Mouse (Mus musculus) WW6 (cell line): ENCODE data around the gene Unc5b.

ENCODE experiments used
- DNase-seq: peaks from one replicate; pipeline ENCODE4 v3.0.0-alpha.2; 2013; ENCODE audit warnings: low read depth, low spot score

The Unc5b gene

DNA sequence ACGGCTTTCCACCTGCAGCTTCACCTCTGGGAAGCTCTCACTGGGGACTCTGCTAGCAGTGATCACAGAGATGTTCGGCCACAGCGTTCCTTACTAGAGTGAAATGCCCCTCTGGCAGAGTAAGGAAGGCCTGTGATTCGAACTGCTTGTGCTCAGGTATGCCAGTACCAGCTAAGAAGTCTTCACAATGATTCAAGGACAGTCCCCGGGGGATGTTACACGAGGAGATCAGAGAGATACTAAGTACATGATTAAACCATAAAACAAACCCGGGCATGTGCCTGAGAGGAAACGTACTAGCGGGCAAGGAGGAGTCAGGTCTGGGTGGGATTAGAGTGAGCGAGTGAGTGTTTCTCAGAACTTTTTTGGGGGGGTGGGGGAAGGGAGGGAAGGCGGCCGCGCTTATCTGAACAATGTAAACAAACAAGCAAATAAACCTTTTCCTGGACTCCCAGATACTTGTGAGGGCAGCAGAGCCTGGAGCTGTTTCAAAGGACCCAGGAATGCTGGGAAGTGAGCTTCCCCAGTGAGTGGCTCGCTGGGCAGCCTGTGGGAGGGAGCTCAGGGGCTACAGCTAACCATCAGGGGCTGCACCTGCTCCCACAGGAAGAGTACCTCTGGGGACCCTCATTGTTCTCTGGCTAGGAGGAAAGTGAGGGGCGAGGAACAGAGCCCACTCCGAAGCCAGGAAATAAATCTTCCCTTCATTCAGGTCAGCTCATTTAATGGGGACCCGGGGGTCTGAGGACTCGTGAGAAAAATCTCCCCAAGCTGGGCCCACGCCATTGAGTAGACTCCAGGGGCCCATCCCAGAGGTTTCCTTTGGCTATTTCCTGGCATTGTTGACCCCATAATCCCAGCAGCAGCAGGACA, 30.9 kb downstream of the Unc5b start:
- no peak for DNase-seq

DNA sequence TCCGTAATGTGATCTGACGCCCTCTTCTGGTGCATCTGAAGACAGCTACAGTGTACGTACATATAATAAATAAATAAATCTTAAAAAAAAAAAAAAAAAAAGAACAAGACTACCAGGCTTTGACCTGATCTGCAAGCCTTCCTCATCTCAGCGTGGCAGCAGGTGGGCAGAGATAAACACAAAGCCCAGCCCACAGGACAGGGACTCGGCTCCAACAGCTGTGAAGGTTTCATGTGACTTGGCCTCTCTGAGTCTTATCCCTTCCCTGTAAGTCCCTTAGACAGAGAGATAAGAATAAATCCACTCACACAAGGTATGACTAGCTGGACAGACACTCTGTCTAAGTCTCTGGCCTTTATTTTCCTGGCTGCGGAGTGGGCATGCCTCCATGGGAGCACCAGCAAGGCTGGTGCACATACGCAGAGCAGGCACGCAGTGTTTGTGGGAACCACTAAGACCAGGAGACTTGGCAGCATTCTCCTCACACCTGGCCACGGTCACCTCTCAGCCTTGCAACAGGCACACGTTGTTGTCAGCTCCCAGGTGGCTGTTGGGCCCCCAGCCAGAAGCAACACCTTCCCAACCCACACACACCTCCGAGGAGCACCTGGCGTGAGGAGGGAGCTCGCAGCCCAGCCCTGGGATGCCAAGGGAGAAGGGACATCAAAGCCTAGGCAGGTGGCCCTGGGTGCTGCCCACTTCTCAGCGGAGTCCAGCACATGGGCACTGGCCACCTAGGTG, 33.5 kb downstream of the Unc5b start:
- DNase-seq = no peak

DNA sequence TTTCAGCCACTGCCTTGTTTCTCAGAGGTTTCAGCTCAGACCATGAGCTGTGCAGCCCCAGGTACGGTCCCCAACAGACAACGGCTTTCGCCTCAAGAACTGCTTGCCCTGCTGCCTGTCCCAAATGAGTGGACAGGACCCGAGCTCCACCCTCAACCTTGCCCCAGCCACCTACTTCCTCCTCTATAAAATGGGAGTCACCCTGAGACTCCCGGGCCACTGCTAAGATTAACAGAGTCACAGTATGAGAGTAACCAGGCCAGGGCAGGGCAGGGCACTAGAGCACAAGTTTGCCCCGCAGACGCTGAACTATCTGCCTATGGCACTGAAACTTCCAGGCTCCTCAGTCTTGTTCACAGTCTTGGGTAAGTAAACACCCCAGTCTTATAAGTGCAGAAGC, 34.9 kb downstream of the Unc5b start:
- DNase-seq = no peak

DNA sequence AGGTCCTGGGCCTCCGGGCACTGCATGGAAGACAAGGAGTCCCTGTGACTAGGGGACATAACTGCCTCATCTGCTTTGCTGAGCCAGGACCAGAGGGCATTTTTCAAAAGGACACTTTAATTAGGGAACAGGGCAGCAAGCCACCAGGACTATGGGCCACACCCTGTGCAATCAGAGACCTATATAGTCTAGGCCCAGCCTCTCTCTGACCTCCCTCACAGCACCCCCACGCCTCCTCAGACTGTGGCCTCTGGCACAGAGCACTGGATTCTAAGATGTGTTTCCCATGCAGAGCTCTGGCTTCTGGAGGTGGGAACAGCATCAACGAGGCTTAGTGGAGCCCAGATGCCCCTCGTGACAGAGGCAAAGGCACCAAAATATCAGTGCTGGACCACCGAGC, 35.4 kb downstream of the Unc5b start:
- DNase-seq = no peak

DNA sequence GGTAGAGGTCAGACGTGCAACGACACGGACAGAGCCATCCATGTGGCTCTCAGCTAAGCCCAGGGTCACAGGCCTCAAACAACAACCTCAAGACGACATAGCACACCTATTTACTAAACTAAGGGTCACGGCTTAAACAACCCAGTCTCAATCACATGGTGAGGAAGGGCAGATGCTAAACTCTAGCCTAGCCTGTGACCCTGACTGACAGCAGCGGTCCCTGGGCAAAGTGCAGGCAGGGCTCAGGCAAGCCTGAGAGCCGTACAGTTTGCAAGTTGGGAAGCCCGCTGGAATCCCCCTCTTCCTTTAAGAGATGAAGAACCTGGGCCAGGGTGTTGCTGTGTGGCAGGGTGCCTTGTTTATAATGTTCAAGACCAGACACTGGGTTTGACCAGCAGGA, 36.6 kb downstream of the Unc5b start:
- DNase-seq = no peak

DNA sequence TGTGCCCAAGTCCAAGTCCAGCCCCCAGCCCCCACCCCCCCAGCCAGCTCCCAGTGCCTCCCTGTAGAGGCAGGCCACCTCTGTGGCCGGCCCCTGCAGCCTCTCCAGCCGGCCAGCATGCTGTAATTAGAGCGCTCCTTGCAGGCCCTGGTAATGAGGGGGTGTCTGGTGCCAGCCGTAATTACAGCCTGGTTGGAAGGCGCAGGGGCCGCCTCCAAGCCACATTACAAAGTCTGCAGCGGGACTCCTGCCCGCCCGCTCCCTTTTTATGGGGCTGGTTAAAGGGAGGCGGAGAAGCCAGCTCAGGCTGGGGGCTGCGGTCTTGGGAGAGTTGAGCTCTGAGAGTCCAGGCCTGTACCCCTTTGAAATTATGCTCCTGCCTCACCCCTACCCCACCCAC, 37.0 kb downstream of the Unc5b start:
- no peak for DNase-seq

DNA sequence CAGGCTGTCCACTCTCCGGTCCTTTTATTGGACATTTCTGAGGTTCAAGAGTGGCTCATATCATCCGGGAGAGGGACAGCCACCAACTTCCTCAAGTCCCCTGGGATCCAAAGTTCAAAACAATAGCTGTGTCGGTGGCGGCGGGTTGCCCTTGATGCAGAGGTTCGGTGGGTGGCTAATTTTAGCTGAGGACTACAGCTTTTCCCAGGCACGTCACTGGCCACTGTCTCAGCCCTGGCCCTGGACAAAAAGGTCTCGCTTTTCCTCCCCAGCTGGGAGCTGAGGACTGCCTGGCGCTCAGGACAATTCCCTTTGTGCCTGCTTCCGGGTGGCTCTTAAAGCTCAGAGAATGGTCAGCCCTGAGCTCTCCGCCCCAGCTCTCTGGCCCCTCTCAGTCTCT, 38.5 kb downstream of the Unc5b start:
- no peak for DNase-seq

DNA sequence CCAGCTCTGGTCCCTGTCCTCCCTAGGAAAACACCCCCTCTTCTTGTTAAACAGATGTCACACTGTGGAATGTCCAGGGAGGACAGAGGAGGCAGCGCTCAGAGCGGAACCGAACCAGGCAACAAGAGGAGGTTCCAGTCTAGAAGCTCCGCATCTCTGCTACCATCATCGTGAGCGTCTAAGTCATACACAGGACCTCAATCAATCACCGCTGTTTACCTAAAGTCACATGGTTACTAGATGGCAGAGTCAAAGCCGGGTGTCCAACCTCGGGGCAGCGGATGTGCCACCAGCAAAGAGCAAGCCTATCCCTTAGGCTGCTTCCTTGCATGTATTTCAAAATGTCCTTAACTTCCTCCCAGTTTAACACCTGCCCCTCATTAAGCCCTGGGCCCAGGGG, 39.0 kb downstream of the Unc5b start:
- DNase-seq = no peak

DNA sequence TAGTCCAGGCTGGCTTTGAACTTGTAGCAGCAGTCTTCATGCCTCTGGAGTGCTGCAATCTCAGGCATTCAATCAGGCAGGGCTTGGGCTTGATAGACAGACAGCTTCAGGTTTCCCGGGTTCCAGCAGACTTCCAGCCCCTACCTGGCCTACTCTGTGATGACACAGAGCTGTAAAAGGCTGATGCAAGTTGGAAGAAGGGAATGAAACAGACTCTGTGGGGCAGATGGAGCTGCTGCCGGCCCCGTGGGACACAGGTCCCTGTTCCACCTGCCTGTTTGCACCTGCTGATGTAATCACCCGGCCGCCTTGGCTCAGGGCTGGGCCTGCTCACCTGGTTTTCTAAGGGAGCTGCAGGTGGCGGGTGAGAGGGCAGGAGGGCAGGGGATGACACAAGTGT, 40.5 kb downstream of the Unc5b start:
- DNase-seq = no peak

DNA sequence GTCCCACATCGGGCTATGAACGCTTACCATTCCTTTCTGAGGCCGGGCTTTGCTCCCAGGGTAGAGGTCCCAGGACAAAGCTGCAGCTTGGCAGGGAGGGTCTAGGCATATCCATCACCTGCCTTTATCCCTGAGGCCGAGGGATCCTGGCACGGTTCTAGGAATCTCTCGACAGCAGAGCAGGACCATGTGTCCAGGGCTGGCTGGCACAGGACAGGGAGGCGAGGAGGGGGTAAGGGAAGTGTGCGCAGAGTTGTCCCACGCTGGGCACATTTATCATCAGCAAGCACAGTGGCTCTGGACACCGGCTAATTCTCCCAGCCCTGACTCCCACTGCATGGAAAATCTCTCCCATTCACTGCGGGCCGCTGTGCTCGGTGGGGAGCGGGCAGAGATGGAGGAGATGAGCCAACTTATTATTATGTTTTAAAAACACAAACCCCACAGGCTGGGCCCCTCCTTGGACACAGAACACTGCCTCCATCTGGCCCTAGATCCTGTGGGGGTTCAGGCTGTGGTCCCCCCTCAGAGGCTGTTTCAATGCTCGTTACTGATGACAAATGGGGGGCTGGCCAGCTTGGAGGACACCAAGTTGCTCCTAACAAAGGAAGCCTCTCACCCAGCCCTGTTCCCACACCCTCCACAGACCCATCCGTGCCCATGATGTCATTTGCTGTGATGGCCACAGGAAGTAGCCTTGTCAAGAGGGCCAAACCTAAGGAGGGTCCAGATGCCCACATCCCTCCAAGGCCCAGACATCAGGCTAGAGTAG, 43.9 kb downstream of the Unc5b start:
- DNase-seq = no peak

DNA sequence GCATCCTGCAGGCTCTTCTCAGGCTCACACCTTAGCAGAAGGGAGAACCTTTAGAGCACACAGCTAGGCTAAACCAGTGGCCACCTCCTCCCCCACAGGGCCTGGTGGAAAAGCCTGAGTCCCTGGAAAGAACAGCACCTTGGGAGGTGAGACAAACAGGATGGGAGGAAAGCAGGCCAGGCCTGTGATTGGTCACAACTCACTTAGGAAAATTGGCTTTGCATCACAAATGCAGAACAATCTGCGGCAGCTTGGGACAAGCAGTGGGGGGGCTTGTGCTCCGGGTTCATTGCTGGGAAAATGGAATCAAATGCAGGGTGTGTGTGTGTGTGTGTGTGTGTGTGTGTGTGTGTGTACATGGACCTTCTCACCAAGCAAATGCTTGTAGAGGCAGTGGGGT, 47.8 kb downstream of the Unc5b start:
- no peak for DNase-seq

DNA sequence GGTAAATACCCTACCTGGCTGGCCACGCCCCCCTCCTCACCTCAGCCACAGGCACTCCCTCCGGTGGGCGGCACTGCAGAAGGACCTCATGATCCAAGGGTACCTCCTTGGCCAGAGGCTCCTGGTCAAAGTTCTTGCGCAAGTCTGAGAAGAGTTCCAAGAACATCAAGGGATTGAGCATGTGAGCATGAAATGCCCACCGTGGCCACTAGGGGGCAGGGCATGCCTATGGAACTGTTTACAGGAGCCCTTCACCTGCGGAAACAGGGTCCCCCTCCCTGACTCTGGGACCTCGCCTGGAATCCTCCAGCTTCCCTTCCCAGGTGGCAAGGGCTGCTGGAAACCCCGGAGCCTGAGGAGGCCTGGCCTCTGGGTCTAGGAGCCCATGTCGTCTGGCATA, 51.8 kb downstream of the Unc5b start:
- DNase-seq = peak; percentile 71

DNA sequence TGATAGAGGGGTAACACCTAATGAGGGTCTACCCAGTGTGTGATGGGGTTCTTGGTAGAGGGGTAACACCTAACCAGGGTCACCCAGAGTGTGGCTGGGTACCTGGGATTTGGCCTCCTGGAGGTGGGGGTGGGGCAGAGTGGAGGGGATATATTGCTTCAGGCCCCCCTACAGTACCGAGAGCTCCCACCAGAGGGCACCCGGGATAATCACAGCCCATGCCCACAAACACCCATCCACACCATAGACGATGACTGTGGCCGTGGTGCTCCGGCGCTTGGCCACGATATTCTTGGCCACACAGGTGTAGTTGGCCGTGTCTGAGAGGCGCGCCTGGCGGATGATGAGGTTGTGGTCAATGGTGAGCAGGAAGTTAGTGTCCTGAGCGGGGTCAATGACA, 52.8 kb downstream of the Unc5b start:
- no peak for DNase-seq

DNA sequence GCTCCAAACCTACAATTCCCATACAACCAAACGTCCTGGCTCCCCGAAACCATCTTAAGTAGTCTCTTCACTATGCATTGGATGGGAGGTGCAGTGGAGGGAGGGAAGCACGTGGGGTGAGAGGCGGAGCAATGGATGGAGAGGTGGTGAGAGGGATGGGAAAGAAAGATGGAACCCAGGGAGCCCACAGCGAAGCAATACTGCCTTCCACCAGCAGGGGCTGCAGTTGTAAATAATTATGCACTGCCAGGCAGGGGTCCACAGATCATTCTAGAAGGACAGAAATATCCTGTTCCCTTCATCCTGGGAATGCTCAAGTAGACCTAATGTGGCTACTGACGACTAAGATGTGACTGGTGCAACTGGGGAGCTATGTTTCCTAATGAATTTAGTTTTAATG, 55.9 kb downstream of the Unc5b start:
- no peak for DNase-seq

DNA sequence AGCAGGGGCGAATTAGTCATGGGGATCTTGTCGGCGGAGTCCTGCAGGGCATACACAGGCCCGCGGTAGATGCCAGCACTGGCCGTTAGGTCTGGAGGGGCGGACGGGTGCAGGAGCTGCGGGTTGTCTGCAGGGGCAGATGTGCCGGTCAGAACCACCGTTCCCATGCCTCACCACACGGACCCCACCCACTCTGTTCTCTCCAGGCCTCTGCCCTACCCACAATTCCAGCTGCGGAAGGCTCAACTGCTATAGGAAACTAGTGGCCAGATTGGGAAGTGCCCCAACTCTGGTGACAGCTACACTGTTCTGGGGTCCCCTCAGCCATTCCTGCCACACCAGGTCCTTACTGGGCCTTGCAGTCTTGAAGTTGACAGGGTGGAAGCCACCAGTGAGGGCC, 56.8 kb downstream of the Unc5b start:
- DNase-seq = no peak

DNA sequence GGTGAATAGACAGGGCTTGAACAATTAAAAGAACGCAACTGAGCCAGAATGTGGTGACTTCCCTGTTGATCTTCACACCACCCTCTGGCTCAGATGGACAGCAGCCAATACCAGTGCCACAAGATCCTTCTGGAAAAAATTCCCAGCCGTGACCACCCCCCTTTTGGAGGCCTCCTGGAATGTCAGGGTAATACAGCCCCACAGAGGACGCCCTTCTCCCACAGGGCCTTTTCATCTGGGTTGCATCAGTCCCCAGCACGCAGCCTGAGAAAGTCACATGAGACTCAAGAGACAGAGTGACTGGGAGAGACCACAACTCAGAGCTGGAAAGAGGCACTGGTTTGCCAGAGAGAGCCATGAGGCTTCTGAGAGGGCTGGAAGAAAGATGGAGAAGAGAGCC, 60.5 kb downstream of the Unc5b start:
- no peak for DNase-seq

DNA sequence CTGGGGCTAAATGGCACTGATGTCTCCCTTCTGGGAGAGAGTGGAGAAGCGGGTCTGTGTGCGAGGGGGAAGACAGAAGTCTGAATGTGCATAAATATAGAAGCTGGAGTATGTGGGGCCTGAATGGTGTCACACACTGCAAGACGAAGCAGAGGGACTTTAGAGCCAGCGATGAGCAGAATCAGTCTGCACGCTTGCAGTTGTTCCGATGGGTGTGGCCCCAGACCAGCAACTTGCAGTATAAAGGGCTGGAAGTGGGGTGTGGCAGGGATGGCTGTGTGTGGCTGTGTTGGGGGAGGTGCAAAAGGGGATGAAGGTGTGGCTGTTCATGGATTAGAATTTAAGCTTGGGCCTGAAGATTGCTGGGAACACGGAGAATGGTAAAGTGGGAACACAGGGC, 62.8 kb downstream of the Unc5b start:
- DNase-seq = no peak

DNA sequence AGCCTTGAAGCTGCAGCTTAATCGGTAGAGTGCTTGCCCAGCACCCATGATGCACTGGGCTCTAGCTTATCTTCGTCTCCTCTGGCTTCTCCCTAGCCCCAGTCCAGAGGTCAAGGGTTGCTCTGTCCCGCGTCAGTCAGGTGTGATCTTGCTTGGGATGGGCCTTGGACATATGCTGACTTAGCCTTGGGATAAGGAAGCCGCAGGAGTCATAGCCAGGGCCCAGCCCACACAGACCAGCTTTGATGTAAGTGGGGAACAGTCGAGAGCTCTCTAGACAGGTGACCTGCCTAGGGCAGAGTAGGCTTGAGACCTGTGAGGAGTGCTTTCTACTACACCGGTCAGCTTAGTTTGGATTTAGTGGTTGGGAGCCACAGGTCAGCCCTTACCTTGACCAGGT, 64.0 kb downstream of the Unc5b start:
- no peak for DNase-seq

DNA sequence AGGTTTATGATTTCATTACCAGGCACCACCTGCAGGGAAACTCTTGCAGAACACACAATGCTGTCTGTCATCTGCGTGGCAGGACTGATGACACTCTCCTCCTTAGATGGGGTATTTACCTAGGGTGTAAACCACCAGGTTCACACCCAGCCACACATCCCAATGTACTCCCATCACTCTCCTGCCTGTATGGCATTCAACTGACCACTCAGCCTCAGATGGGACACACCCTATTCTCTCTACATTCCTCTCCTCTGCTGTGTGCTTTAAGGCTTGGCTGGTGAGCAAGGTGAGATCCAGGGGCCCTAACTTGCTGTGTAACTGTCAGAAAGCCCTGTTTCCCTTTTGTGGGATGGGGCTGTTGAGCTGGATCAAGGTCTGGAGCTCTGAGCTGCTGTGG, 69.3 kb downstream of the Unc5b start:
- DNase-seq = no peak

DNA sequence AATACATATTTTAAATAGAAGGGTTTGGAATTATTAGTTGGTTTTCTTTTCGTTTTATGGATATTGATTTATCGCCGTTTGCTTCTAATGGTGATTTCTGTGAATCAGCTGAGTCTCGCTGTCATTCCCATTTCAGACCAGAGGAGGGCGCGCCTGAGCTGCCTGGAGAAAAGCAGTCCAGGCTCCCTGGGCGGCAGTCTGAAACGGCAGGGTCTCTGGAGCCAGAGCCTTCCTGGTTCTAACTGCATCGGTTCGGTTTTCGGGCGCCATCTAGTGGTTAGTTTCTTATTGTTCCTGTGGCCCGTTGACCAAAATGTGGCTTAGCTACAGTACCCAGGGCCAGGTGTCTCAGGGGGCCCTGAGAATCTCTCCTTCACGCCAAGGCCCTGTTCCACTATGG, 71.0 kb downstream of the Unc5b start:
- DNase-seq = peak; percentile 83

DNA sequence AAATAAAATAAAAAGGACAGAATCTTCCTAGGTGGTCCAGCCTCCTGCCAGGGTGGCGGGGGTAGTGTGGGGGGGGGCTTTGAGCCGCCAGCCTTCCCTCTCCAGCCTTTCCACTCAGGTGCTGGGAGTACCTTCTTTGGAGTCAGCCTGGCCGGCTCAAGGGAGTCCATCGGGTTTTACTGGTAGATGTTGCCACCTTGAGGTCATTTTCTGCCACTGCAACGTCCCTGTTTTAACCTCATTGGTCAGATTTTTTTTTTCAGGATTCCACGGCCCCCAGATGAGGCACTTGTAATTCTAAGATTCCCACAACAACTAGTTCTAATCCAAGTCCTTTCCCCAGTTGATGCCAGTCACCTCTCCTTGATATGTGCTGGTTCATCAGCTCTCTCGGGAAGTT, 74.4 kb downstream of the Unc5b start:
- no peak for DNase-seq

DNA sequence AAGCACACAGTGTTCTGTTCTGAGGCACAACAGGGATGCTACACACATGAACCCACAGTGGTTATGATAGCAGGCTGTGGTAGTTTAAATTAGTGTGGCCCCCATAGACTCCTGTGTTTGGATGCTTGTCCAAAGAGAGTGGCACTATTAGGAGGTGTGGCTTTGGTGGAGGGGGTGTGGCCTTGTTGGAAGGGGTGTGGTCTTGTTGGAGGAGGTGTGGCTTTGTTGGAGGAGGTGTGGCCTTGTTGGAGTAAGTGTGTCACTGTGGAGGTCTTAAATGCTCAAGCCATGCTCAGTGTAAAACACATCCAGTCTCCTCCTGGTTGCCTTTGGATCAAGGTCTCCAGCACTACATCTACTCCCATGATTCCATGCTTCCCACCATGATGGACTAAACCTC, 75.2 kb downstream of the Unc5b start:
- DNase-seq = no peak

DNA sequence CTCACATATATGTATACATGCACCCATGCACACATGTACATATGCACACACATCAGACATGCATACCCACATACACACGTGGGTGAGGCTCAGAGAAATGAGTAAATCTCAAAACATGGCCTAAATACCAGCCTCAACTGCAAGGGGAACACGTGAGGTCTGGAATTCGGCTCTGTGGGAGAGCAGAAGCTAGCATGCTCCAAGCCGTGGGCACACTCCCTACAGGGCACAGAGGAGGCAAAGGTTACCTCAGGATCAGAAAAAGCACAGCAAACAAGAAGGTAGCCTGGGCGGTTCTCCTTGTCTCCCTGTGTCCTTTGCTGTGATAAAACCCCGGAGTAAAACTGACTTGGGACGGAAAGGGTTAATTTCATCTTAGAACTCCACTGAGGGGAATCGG, 77.4 kb downstream of the Unc5b start:
- DNase-seq = no peak
